Mouse (Mus musculus): ENCODE results near the gene Smc3. TPM values are rescaled to one million over a fixed set of nuclear protein-coding genes. Genes with fewer than 3 reads are reported as not detected.

The Smc3 gene
- total RNA-seq, 2 experiments from 2014 or later: 49.4 to 55.9 TPM

DNA sequence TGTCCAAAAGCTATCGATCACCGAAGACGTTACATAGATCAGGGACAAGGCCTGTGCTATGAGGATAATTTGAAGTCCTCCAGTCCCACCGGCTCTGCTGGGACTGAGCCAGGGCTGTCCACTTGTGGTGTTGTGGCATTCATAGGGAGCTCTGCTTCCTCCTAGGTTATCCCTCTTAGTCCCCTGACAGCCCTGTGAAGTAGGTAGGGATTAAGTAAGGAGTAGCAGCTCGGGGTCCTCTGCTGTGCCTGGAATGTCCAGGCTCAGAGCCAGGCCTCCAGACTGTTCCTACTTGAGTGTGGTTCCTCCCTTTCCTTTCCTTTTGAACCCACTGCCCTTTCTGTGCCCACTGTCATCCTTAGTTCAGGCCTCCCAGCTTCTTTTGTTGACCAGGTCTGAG is 87.4 kb downstream of the Smc3 start:
- DNase-seq (ENCODE audit: low spot score in 2 of 2): no peak

DNA sequence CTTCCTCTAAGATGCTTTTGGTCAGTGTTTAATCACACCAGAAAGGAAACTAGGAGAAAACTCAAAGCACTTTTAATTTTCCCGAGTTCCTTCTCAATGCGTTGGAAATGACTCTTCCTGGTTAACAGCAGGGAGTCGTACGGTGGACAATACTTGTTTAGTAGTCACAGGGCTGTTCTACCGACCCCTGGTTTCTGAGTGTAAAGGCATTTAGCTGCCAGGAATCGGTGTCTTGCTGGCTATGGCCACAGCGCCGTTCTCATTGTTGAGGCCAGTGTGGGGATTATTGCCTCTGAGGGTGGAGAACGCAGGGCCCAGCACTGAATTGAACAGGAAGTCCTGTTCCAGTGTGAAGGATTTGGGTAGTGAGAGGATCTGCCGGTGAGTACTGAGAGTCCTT is 90.6 kb downstream of the Smc3 start:
- DNase-seq (ENCODE audit: low spot score in 2 of 2): no peak

DNA sequence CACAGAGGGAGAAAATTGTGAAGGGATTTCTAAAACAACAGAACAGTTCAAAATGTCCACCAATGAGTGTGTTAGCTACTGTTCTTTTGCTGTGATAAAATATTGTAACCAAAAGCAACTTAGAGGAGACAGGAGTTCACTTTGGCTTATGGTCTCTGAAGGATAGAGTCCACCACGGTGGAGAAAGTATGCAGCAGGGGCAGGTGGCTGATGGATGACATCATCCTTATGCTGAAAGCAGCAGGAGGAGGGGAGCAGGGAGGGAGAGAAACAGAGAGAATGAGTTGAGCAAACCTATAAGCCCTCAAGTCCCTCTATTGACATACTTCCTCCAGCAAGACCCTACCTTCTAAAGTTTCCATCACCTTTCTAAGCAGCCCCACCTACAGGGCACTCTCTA is 93.8 kb downstream of the Smc3 start:
- no peak for DNase-seq (ENCODE audit: low spot score in 2 of 2)

Other genes with a start within 250 kb of the Smc3 start
- gene Gm10197, start 228.6 kb upstream of the Smc3 start, total RNA-seq (2021): not detected
- 10 to 100 TPM; 49.1 to 52.1 TPM for gene Smndc1, start 209.8 kb upstream of the Smc3 start, total RNA-seq (2021)
- 1 to 10 TPM; 6.0 to 7.9 TPM for gene Dusp5, start 71.3 kb upstream of the Smc3 start, total RNA-seq (2021)
- 10 to 100 TPM; 88.1 to 98.9 TPM for gene Nutf2-ps1, start 11.3 kb upstream of the Smc3 start, total RNA-seq (2021)
- gene Rbm20, start 76.9 kb downstream of the Smc3 start, total RNA-seq (2021): 1 to 10 TPM; 2.7 to 4.0 TPM

Measured in adrenal gland, postnatal 4 days (tissue).